Mouse (Mus musculus): ENCODE measurements around the gene Flg. TPM values are rescaled to one million over a fixed set of nuclear protein-coding genes. Genes with fewer than 3 reads are reported as not detected.

Flg gene
- polyA plus RNA-seq, 1 experiment from 2014 or later, result 0.49 TPM

- 90% methylated on average over 4 of the region's 4 CpGs for WGBS
- Histone ChIP-seq H3K27me3 (ENCODE audit: control insufficient read depth, insufficient read depth, low read length) (no peaks in the 10 kb centered on the region), H3K36me3 (ENCODE audit: control insufficient read depth, insufficient read depth, low read length) (no peaks in the 10 kb centered on the region), H3K4me2 (replicated peaks; ENCODE audit: low read depth, low read length) (no peak overlapping the region), H3K4me3 (ENCODE audit: low read depth, low read length) (no peak overlapping the region), H3K4me1 (ENCODE audit: control insufficient read depth, insufficient read depth, low read length) (no peaks in the 10 kb centered on the region), H3K9ac (replicated peaks; ENCODE audit: low read depth, low read length) (no peak overlapping the region), H3K27ac (ENCODE audit: low read length) (no peak overlapping the region), H3K9me3 (ENCODE audit: control insufficient read depth, low read depth, low read length) (no peaks in the 10 kb centered on the region)
- no peak for ATAC-seq (ENCODE audit: insufficient number of reproducible peaks, insufficient read depth, low FRiP score, low read depth)
Observed at GRCm38 (mm10) chr3:93340021-93340420, 66.7 kb downstream of the Flg start.

Other genes with a start within 250 kb of the Flg start
- not detected in 2 replicates for gene Gm4858, start 204.7 kb upstream of the Flg start, polyA plus RNA-seq (2014; fragmentation: Nextera tagmentation; extraction: Ambion mirVana)
- not detected in 2 replicates for gene Crnn, start 128.7 kb upstream of the Flg start, polyA plus RNA-seq (2014; fragmentation: Nextera tagmentation; extraction: Ambion mirVana)
- gene Flg2, start 76.2 kb upstream of the Flg start, polyA plus RNA-seq (2014; fragmentation: Nextera tagmentation; extraction: Ambion mirVana), result 0.03 TPM in 1 of 2 replicates, not detected in the other
- gene Hrnr, start 46.2 kb downstream of the Flg start, polyA plus RNA-seq (2014; fragmentation: Nextera tagmentation; extraction: Ambion mirVana), result not detected in 2 replicates
- not detected in 2 replicates for gene Rptn, start 120.2 kb downstream of the Flg start, polyA plus RNA-seq (2014; fragmentation: Nextera tagmentation; extraction: Ambion mirVana)
- 1.3 and 1.5 TPM in 2 replicates for gene Tchh, start 168.8 kb downstream of the Flg start, polyA plus RNA-seq (2014; fragmentation: Nextera tagmentation; extraction: Ambion mirVana)
- not detected in 2 replicates for gene Tchhl1, start 195.2 kb downstream of the Flg start, polyA plus RNA-seq (2014; fragmentation: Nextera tagmentation; extraction: Ambion mirVana)
- gene S100a11, start 247.0 kb downstream of the Flg start, polyA plus RNA-seq (2014; fragmentation: Nextera tagmentation; extraction: Ambion mirVana), result 1,750 and 1,785 TPM in 2 replicates

All from stomach, embryonic 14.5 days (tissue).